15 mouse cellular contexts compared by ENCODE assay signal in genomic region chr13:93721916-93722315, GRCm38 (mm10). TPM values are rescaled to one million over a fixed set of nuclear protein-coding genes. Genes with fewer than 3 reads are reported as not detected.
A peak's percentile ranks its signal among the peaks of the same experiment; 100 is the strongest.
DNase-seq lines count a peak whose midpoint lies in the region; TF ChIP-seq lines count a peak whose summit lies in the region.
"Had no signal": no experiment of that assay in that cellular context is flagged by ENCODE, and none has a peak within 500 bp of the region (broad histone marks: within the 10 kb centered on the region; RNA-seq: fewer than 3 reads in every experiment).

No protein-coding gene starts in this region.

- TF ChIP-seq POLR2A in brain, embryonic 14.5 days (IDR thresholded peaks at IDR 0.05; ENCODE audit: borderline replicate concordance, extremely low read depth, insufficient read depth, insufficient read length, poor library complexity, severe bottlenecking), result no peak

- DNase-seq in cerebellum, postnatal 10 days, result peak; percentile 12 to 38
- no peak for DNase-seq in cerebellum, adult 11 months
- DNase-seq in layer of hippocampus, adult 18-20 months (ENCODE audit: low spot score in 2 of 2), result peak; percentile 13 to 64
- no peak for DNase-seq in layer of hippocampus, adult 9-10 months (ENCODE audit: low spot score)
- DNase-seq in brain, embryonic 14.5 days (ENCODE audit: low read depth), result peak; percentile 40
- DNase-seq in layer of hippocampus, postnatal 36 days, result peak; percentile 15 to 18
- DNase-seq in gastrocnemius, postnatal 36 days, result no peak
- DNase-seq: adrenal gland, adult 8-10 months; heart, postnatal 36 days; retina, postnatal 1 day; thymus, postnatal 36 days had no signal

- TF ChIP-seq CTCF in brain, embryonic 14.5 days (IDR thresholded peaks at IDR 0.05; ENCODE audit: borderline replicate concordance, extremely low read depth, insufficient read depth, insufficient read length), result no peak

- intact Hi-C loops in gastrocnemius, postnatal 36 days (cut with DNase I), result no loop called here

RNA-seq across cellular contexts. Expression of gene Dmgdh, which starts 47.7 kb away (rescaled TPM):
- under 1 TPM; 0.18 to 0.37 TPM for total RNA-seq in layer of hippocampus, adult 18-20 months (2021)
- polyA plus RNA-seq in brain, embryonic 14.5 days (2012; rRNA removed), result 0.09 and 0.26 TPM in 2 replicates
- total RNA-seq in layer of hippocampus, postnatal 36 days (2021), result under 1 TPM; 0.20 to 0.32 TPM
- total RNA-seq in gastrocnemius, postnatal 36 days (2021), result not detected
- total RNA-seq: heart, postnatal 36 days; megakaryocyte progenitor cell, adult 5-6 weeks had no signal
- polyA plus RNA-seq: erythroblast, embryonic 14.5 days; gonadal fat pad, adult 2 months; lung, postnatal 0 days had no signal

RNA-seq across cellular contexts. Expression of gene Bhmt2, which starts 47.8 kb away (rescaled TPM):
- under 1 TPM; 0.25 to 0.38 TPM for total RNA-seq in layer of hippocampus, adult 18-20 months (2021)
- polyA plus RNA-seq in brain, embryonic 14.5 days (2012; rRNA removed), result 0.05 and 0.10 TPM in 2 replicates
- under 1 TPM; 0.27 to 0.40 TPM for total RNA-seq in layer of hippocampus, postnatal 36 days (2021)
- total RNA-seq in gastrocnemius, postnatal 36 days (2021), result not detected
- total RNA-seq: heart, postnatal 36 days; megakaryocyte progenitor cell, adult 5-6 weeks had no signal
- polyA plus RNA-seq: lung, postnatal 0 days had no signal

RNA-seq across cellular contexts. Expression of gene Arsb, which starts 49.5 kb away (rescaled TPM):
- 10 to 100 TPM; 80.5 to 90.3 TPM for total RNA-seq in layer of hippocampus, adult 18-20 months (2021)
- polyA plus RNA-seq in brain, embryonic 14.5 days (2012; rRNA removed), result 18.5 and 19.5 TPM in 2 replicates
- 10 to 100 TPM; 83.4 to 88.0 TPM for total RNA-seq in layer of hippocampus, postnatal 36 days (2021)
- 1 to 10 TPM; 3.4 to 3.5 TPM for total RNA-seq in gastrocnemius, postnatal 36 days (2021)

Comparison
In these comparisons a context has a peak if more than half of its experiments do, and no peak if none do; other contexts are left out.
1. DNase-seq: peak in cerebellum, postnatal 10 days (2 of 2), layer of hippocampus, adult 18-20 months (2 of 2), brain, embryonic 14.5 days (single experiment) and layer of hippocampus, postnatal 36 days (2 of 2); none in cerebellum, adult 11 months (single experiment), layer of hippocampus, adult 9-10 months (single experiment) and gastrocnemius, postnatal 36 days (0 of 2).
2. RNA of gene Arsb, which starts 49.5 kb away (total RNA-seq): 80.5 to 90.3 TPM in layer of hippocampus, adult 18-20 months and 83.4 to 88.0 TPM in layer of hippocampus, postnatal 36 days; 3.4 to 3.5 TPM in gastrocnemius, postnatal 36 days; every median in the first group is over 10 times any median in the second.